Mouse (Mus musculus) frontal cortex, postnatal 25 days (tissue): ENCODE data around the gene Lmln.
"Not testable (repeated sequence)": the region's sequence is repeated elsewhere in the genome, so short reads cannot be mapped to it uniquely, and the experiment has no call there.

Experiments
- DNase-seq, 2 experiments: peaks; one replicate each; pipeline ENCODE4 v3.0.0; 2022; ENCODE audit warnings: low spot score in 2 of 2

Gene Lmln

DNA sequence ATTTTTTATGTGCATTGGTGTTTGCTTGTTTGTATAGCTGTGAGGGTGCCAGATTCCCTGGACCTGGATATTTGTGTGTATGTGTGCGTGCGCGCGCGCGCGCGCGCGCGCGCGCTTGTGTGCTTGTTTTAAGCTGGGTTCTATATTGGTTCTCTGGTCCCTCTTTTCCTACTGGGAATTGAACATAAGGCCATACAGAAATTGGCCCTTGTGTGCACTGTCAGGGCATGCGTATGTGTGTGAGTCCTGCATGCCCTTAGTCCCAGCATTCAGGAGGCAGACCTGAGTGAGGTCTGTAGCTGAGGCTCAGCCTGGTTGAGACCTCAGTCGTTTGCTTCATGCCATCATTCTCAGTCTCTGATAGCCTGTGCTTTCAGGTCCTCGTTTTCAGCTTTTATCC lies 4.3 kb upstream of the Lmln start:
- DNase-seq = no peak

DNA sequence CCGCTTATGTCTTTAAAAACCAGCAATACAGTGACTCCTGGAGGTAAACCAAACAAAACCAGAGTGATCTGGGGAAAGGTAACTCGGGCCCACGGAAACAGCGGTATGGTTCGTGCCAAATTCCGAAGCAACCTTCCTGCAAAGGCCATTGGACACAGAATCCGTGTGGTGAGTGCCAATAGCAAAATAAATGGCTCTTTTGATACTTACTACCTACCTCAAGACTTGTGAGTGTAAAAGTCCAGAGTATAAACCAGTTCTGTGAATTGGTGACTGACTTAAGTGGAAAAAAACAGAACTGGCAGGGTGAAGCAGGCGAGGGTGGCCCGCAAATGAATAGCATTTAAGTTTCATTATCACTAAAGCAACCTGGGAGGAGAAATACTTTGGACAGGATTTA lies 3.7 kb upstream of the Lmln start:
- not testable (repeated sequence) for DNase-seq

DNA sequence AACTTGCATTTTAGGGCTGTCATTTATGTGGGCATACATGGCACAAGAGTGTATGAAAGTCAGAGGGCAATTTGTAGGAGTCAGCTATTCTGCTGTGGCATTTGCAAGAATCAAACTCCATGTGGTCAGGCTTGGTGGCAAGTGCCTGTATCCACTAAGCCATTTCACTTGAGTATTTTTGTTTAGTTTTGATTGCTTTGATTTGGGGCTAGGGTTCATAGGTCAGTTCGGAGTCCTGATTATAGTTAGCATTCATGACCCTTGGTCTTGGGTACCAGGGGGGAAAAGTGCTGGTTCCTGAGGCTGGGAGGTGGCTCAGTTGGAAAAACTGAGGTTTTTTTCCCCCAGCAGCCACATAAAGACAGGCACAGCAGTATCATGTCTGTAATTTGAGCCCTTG lies 2.9 kb upstream of the Lmln start:
- no peak for DNase-seq

DNA sequence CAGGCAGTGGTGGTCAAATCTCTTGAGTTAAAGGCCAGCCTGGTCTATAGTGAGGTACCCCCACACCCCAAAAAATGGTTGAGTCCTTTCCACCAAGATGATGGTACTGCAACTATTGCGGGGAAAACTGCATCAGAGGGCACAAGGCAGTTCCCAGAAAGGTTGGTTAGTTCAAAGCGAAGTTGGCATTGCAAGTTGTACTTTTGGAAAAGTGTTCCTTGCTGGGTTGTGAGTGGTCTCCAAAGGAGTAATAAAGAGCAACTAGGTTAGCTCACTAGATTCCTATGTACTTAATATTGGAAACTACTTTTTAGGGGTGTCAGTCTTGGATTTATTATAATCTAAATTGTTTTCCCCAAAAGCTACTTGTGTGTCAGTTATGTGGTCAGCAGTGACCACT lies 1.4 kb upstream of the Lmln start:
- no peak for DNase-seq

DNA sequence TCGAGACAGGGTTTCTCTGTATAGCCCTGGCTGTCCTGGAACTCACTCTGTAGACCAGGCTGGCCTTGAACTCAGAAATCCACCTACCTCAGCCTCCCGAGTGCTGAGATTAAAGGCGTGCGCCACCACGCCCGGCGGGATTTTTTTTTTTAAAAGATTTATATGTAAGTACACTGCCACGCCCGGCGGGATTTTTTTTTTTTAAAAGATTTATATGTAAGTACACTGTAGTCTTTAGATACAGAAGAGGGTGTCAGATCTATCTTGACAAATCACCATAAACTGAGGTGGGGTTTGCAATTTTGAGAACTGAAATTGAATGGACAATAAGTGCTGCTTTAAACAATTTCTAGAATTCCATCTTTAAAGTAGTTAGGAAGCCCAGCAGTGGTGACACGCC lies 921 bp upstream of the Lmln start:
- no peak for DNase-seq

DNA sequence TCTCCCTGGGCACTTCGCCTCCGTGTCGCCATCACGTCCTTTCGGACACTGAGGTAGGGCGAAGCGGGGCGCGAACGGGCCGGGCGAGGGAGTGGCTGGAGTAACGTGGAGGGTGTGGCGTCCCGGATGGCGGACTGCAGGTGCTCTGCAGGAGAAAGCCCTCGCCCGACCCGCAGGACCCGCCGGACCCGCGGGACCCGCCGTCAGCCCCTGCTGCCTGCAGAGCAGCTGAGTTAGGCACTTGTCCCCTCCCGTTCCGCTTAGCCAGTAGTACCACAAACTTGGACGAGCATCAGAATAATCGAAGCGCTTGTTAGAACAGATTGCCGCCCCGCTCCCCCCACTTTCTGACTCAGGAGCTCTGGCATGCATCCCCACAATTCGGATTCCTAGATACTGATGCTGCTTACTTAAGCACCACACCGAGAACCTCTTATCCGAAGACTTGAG lies 386 bp downstream of the Lmln start:
- DNase-seq = peak; percentile 40 to 47

DNA sequence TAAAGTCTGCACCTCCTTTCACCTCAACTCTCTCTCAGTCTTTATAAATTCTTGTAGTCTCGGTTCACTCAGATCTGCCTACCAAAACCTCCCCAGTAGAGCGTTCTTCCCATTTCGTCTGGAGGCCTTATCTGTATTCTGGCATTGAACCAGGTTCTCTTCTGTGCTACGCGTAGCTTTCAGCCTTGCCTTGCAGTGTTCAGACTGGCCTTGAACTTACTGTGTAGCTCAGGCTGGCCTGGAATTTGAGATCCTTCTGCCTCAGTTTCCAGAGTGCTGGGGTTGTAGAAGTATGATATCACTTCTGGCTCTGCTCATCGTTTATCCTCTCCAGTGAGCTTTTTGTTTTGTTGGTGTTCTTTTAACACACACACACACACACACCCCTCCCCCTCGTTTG lies 946 bp downstream of the Lmln start:
- no peak for DNase-seq

DNA sequence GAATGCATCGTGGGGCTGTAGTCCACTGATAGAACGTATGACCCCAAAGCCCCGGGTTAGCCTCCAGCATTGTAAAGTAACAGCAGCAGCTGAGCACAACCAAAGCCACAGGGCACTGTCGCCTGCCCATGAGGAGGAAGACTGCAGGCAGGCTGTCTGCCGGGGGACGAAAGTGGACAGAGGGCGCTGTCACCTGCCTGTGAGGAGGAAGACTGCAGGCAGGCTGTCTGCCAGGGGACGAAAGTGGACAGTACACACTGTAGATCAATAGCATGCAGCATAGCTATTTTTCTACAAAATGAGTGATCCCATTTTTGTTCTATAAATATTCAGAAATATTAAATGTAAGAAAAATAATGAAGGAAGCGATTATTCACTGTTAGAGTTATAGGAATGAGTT lies 2.3 kb downstream of the Lmln start:
- DNase-seq = no peak

DNA sequence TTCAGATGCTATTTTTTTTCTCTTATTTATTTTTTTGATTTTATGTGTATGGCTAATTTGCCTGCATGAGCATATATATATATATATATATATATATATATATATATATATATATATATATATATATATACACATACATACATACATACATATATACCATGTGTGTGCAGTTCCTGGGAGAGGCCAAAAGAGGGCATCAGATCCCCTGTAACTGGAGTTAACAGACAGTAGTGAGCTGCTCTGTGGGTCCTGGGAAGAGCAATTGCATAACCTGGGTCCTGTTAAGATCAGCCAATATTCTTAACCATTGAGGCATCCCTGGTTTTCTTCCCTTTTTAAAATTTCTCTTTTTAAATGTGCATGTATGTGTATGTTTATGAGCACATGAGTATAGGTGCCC lies 8.6 kb downstream of the Lmln start:
- DNase-seq = no peak

DNA sequence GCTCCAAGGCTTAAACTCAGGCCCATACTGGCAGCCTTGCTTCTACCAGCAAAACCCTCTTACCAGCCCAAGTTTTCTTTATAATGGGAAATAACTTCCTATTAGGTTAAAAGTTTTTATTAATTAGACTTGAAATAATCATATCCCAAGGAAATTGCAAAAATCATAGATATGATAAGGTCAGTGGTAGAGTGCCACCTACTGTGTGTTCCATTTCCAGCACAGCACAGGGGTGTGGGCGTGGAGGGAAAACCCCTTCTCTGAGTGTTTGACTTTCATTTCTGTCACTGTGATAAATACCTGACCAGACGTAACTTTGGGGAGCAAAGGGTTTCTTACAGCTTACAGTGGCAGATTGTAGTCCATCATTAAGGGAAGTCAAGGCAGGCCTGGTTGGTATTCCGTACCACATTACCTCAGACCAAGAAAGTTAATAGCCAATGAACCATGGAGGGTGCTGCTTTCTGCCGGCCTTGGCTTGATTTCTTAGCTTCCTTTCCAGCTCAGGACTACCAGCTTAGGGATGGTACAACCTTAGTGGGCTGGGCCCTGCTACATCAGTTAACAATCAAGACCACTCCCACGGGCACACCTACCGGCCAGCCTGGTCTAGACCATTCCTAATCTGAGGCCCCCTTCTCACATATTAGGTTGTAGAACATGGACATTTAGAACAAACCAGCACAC lies 10.7 kb downstream of the Lmln start:
- no peak for DNase-seq

DNA sequence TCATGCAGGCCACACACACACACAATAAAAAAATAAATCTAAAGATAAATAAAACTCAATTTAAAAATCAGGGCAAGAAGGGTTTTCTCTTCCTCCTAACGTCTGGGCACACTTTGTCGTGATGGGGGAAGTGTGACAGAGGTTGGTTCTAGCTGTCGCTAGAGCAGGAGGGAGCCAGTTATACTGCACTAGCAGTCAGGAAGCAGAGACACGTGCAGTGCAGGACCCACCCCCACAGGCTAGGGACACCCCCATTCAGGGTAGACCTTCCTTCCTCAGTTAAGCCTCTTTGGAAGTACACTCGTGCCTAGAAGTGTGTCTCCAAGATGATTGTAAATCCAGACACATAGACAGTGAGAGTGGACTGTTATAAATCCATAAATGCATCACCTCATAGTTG lies 12.6 kb downstream of the Lmln start:
- no peak for DNase-seq

DNA sequence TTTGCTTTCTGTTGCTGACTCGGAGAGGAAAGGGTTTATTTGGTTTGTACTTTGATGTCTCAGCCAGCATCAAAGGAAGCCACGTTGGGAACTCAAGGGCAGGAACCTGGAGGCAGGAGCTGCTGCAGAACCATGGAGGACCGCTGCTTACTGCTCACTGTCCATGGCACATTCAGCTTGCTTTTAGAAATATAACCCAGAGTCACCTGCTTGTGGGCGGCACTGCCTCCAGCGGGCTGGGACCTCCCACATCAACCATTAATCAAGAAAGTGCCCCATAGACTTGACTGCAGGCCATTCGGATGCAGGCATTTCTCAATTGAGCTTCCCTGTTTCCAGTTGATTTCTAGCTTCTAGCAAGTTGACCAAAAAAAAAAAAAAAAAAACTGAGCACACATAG lies 13.8 kb downstream of the Lmln start:
- DNase-seq = no peak

DNA sequence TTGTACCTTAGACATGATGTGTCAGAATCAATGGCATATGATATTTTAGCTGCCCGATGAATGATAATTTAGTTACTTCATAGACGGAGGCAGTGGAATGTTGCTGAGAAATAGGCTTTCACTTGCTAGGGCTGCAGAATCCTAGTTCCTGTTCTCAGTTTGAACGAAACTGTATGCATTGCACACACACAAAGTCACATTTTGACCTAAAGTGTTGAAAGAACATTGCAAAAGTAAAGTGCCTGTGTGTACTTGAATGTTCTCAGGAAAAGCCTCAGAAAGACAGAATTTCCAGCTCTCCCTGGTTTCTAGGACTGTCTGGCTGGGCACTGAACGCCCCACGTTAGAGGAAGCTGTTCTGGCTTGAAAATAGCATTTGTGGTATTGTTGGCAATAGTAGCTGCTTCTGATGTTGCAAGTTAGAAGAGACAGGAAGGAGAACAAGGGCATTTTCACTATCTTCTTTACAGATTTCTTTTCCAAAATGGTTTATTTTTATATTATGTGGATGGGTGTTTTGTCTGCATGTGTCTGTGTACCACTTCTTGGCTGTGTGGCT lies 14.8 kb downstream of the Lmln start:
- DNase-seq = no peak

DNA sequence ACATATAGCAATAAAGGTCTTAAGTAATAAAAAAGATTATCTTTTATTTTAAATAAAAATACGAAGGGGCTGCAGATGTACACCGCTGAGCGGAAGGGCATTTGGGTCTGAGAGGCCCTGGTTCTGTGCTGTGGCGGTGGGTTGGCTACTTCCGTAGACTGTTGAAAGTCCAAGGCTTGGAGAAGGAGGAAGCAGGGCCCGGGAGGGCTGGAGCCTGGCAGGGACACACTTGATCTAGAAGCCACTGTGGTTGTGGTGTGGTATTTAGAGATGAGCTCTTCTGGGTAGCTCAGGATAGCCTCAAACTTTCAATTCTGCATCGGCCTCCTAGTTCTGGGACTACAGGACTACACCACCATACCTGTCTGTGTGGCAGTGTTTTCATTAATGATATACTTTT lies 17.7 kb downstream of the Lmln start:
- DNase-seq = no peak

DNA sequence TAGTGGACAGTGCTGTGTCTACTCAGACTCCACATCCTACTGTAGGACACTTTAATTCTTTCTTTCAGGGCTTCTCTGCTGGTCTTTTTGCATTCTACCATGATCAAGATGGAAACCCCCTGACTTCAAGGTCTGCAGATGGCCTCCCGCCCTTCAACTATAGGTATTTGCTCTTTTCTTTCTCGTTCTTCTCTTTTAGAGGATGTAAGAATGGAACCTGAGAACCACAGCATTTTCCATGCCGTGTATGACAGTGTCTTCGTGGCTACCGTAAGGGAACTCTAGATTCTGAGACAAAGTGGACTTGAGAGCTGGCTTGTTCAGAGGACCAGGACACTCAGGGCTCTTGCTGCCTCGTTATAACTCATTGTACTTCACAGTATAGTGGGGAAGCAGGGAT lies 20.6 kb downstream of the Lmln start:
- DNase-seq = no peak

DNA sequence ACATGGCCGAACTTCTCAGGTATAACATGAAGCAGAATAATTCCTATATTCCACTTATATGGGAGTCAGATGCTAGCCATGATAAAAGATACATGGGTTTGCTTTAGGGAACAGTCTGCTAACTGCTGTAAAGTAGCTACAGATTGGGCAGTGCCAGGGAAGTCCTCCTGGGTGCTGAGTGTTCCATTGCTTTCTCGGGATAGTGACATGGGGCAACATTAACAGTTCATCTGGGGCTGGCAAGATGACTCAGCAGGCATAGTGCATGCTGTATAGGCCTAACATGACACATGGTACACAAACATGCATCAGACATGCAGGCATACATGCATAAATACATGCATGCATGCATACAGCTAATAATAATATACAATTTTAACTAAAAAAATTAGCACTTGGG lies 21.7 kb downstream of the Lmln start:
- no peak for DNase-seq

DNA sequence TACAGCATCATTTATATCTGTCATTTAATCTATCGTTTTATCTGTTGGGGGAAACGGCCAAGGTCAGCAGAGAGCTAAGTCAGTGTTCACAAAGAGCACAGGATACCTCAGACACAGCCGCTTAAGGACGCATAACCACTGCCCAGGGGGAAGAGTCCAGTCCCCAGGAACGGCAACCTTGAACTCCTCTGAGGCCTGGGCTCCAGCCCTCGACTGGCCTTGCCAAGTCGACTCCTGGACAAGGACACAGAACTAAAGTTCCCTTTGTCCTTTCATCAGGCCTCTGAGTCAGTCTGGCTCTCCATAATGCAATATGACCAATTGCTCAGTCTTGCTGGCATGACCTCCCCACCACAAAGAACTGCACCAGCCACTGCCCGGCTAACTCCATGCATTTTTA lies 23.3 kb downstream of the Lmln start:
- DNase-seq = no peak

DNA sequence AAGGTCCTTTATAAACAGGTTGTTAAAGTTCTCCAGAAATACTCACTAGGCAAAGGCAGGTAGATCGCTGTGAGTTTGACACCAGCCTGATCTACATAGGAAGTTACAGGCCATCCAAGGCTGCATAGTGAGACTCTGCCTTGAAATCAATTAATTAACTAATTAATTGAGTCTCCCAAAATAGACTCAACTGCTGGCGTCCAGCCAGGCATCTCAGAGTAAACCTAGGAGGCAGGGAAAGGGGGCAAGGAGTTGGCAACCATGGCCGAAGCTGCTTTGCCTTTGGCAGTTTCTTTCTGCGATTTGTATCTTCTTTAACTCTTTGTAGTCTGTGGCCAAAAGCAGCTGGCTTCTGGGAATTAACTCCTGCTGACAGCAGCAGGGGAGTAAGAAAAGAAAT lies 51.4 kb downstream of the Lmln start:
- DNase-seq = no peak

DNA sequence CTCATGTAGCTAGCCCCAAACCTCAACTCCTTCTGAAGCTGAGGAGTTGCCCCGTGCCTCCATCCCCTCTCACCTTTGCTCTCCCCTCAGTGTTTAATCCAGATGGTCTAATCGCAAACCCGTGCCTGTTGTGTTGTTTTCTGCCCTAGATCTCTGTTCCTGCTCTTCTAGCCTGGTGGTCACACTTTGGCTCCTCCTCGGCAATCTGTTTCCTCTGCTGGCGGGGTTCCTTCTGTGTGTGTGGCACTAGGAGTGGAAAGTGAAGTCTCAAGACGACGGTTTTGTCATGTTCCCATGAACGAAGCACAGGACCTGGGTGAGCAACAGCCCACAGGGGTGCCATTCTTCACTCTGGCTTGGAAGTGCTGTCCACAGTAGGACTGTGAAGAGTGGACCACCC lies 61.1 kb downstream of the Lmln start:
- DNase-seq = no peak

DNA sequence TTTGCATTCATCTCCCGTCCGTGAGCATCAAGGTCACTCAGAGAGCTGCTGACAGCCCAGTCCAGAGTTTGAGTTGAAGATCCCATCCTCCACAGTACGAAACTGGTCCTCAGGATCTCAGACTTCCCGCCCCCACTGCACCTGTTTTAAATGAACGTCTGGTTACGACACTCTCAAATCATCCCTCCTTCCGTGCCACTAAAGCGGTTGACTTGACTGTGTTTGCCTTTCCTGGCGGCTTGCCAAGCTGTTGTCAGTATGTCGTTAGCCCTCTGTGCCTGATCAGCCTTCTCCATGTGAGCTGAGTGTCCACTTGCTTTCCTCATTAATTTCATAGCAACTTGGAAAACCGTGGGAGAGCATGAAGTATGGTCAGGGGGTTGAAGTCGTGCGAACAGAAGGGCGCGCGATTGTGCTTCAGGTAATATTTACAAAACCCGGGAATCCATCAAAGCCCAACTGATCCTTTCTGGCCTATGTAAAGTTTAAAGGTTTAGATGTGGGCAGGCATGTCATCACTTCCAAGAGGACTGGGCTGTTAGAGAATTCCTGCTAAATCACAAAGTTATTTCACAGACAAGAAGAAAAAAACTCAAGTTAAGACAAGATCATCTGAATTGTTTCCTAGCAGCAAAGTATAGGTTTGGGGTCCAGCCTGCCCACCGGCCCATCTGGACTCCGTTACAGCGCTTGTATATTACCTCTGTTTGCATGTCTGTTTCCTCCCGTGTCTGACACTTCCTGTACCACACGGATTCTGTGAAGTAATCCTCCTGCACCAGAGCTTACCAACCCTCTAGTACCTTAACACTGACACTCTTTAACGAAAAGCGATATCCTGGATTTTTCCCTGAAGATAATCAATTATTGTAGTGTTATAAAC lies 61.9 kb downstream of the Lmln start:
- no peak for DNase-seq

DNA sequence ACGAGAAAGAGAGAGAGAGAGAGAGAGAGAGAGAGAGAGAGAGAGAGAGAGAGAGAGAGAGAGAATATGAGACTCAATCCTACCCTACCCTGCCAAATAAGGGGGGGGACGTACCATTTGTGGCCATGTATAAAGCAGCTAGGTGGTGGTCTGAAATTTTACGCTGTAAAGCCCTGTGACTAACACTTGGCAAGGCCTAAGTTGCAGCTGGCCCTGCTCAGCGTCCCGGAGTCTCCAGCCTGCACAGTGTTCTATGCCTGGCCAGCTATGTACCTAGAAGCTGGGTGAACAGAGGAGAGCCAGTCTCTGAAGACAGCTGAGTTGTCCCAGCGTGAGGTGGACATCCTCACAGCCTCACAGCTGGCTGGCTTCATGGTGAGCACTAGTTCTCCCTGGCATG lies 64.7 kb downstream of the Lmln start:
- DNase-seq = no peak

DNA sequence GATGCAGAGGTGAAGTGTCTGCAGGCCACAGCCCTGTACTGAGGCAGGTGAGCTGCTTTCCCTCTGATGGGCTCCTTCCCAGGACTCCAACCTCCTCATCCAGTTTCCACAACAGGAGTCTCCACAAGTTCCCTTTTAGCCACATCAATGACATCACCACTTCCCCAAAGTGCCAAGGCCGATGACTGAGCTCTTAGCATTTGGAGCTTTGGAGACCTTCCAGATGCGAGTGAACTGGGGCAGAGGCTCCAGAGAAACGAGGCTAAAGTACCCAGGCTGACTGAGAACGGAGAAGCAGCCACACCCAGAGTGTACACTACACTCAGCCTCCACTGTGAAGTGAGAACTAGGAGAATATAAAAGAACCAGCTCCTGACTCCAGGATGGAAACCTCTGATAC lies 68.4 kb downstream of the Lmln start:
- no peak for DNase-seq

DNA sequence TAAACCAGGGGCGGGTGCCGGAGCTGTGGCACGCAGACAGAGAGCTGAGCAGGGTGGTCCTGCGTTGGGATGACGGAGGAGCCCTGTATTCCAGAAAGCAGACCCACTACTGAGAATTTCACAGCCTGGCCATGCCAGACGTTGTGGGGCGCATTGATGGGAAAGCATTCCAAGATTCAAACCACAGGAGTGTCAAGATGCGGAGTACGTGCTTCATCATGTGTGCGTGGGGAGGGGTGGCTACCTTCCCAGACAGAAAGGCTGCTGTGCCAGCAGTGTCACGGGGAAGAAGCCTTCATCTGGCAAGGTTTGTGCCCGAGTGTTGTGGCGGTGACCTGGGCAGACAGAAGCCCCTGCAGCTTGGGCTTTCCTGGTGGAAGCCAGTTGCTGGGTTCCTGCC lies 70.9 kb downstream of the Lmln start:
- no peak for DNase-seq
